Mouse (Mus musculus): ENCODE data around the gene Sept9. TPM values are rescaled to one million over a fixed set of nuclear protein-coding genes. Genes with fewer than 3 reads are reported as not detected.
A peak's percentile ranks its signal among the peaks of the same experiment; 100 is the strongest.

The Sept9 gene
- total RNA-seq, 1 experiment from 2014 or later: 171 TPM

DNA sequence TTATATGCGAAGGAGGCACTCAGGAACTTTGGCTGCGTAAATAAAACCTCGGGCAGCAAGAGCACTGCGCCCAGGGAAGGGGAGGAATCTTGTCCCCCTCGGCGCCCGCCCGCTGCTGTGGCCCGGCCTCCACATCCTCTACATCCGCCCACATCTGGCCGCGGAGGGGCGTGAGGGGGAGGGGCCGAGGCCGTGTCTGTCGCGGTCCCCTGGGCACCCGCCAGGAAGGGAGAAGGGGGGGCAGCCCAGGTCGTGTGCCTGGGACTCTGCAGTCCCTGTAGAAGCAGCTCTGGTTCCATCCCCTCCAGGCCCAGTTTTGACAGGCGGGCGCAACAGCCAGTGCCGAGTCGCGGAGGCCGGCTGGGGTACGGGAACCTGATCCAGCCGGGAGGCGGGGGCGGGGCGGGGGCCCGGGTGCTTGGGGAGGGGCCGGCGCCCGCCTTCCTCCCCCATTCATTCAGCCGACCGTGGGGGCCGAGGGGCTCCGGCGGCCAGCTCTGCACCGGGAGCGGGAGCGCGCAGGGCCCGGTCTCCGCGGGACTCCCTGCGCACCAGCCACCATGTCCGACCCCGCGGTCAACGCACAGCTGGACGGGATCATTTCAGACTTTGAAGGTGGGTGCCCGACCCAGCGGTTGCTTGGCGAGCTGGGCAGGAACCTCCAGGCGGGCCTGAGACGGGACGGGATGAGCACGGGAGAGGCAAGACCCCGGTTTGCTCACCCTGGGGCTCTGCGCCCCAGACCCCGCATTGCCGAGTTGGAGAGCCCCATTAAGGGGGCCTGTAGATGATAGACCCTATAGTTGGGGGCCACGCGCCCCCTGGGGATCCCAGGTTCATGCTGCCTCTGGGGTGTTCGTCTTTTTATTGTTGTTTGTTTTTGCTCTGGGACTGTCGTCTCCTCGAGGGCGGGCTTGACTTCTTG is 66.8 kb downstream of the Sept9 start:
- ATAC-seq (replicated peaks in 1 of 2; ENCODE audit: insufficient read depth in 1 of 2, low FRiP score in 2 of 2, low TSS enrichment in 1 of 2, low read depth in 1 of 2, poor library complexity in 2 of 2, severe bottlenecking in 2 of 2): peak; percentile 77

DNA sequence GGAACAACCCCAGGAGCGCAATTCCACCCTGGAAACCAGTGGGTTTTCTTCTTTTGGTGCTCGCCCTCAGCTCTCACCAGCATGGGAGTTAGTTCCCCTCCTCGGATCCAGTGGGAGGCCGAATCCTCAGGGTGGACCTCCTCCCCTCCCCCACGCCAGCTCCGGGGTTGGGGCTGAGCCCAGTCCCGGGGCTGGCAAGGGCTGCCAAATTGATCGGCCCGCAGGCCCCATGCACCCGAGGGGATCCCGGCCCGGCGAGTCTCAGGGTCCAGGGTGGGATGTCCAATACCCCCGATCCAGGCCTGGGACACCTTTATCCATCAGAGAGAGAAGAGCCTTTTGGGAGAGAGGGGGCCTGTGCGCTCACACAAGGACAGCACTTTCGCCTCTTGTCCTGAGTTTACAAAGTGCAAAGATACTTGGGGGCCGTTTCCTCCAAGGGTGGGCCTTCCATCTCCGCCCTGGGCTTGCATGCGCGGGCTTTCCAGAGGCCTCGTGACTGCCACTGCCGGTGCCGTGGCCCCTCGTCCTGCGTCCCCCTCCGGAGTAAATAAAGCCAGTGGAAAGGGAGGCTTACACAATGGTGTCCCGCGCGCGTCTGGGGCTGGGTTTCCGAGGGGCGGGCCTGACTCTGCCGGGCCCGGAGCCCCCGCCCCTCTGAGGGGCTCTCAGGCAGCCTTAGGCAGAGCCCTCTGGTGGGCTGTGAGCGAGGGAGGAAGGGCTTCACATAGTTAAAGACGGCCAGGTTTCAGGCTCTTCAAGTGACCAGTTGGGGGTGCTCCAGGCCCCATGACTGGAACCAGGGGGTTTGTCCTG is 67.7 kb downstream of the Sept9 start:
- ATAC-seq (replicated peaks in 1 of 2; ENCODE audit: insufficient read depth in 1 of 2, low FRiP score in 2 of 2, low TSS enrichment in 1 of 2, low read depth in 1 of 2, poor library complexity in 2 of 2, severe bottlenecking in 2 of 2): peak; percentile 24 to 33

DNA sequence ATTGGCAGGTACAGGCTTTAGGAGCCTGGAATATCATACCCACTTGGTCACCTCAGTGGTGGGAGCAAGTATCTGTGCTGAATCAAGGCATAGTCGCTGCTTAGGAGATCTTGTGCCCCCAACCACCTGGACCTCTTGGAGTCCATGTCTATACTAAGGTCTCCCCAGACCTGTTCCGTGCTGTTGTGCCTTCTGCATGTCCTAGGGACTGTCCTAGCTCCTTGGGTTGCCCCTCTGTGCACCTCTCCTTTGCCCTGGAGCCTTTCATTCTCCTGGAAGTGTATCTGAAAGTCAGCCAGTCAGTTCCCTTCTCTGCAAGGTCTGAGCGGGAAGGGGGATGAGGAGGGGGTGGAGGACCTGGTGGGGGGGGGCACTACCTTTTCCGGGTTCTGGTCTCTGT is 68.4 kb downstream of the Sept9 start:
- no peak for ATAC-seq (replicated peaks in 1 of 2; ENCODE audit: insufficient read depth in 1 of 2, low FRiP score in 2 of 2, low TSS enrichment in 1 of 2, low read depth in 1 of 2, poor library complexity in 2 of 2, severe bottlenecking in 2 of 2)

DNA sequence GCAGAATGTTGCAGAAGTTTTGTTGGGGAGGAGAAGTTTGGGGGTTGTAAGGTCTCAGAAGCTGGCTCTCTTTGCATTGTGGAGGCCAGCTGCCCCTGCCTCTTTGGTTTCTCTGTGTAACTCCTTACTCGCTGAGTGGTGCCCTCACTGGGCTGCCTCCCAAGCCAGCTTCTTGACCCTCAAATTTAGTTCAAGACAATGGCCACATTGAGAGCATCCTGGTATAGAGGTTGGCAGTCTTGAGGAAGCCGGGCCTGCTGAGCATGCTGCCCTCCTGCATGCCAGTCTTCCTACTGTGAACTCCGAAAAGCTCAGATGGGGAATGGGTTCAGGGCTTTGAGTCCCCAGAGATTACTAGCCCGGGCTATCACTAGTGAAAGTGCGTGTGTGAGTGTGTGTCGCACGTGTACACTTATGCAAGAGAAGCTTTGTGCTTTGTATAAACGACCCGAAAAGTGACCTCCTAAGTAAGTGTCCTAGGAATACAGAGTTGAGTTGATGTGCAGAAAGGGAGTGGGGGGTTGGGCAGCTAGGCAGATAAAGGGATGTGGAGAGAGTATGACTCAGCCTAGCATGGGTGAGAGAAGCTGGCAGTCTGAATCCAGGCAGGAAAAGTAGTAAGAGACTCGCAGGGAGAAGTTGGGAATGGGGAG is 69.0 kb downstream of the Sept9 start:
- ATAC-seq (replicated peaks in 1 of 2; ENCODE audit: insufficient read depth in 1 of 2, low FRiP score in 2 of 2, low TSS enrichment in 1 of 2, low read depth in 1 of 2, poor library complexity in 2 of 2, severe bottlenecking in 2 of 2): no peak

DNA sequence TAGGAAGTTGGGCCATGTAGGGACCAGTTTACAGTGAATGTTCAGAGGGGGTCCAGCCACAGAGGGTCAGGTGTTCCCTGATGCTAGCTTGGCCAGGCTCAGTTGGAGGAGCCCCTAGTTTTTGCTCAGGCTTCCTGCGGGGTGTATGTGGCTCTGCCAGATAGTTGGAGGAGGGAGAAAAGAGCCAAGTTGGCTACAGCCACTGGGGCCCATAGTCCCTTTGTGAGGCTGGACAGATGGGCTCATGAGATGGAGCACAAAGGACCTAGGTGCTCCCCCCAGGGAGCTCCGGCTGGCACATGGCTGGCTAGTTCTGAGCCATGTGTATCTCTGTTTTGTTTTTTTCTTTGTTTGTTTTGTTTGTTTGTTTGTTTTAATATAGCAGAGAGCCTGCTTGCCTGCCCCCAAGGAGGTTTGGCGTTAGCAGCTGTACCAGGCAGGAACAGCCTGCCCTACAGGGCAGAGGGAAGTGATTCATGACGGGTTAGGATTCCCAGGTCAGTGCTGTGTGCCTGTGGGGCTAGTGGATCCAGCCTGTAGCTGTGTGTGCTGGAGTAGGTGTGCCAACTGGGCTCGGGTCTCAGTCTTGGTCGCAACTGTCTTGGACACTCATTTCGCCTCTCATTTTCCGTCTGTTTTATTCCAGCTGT is 69.7 kb downstream of the Sept9 start:
- no peak for ATAC-seq (replicated peaks in 1 of 2; ENCODE audit: insufficient read depth in 1 of 2, low FRiP score in 2 of 2, low TSS enrichment in 1 of 2, low read depth in 1 of 2, poor library complexity in 2 of 2, severe bottlenecking in 2 of 2)

DNA sequence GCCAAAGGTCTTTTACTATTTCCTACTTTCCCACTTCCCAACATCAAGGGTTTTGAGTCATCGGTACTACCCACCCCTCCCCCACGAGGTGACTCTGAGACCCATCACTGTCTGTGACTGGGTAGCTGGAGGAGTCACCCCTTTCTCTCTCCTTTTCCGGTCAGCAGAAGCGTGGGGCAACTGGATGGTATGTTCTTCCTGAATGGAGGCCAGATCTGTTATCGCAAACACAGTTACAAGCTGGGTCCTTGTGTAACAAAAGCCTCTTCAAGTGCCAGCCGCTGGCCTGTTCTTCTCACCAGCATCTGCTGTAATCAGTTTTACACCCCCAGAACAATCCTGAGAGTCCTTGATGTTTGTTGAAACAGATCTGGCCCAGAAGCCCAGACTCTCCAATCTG is 70.5 kb downstream of the Sept9 start:
- no peak for ATAC-seq (replicated peaks in 1 of 2; ENCODE audit: insufficient read depth in 1 of 2, low FRiP score in 2 of 2, low TSS enrichment in 1 of 2, low read depth in 1 of 2, poor library complexity in 2 of 2, severe bottlenecking in 2 of 2)

DNA sequence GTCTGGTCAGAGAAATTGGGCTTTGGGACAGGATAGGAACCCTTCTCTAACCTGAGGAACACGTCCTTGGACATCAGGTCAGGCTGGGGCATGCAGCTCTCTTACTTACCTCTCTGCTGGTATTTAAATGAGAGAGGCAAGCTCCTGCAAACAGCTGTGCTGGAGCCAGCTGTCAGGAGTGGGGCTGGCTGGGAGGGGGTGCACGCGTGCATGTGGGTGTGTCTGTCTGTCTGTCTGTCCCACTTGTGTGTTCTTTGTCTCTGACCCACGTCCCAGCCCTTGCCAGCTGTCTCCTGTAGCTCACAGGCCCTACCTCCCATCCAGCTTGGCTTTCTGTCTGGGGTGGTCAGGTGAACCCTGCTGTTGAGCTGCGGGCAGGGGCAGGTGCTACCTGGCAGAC is 75.5 kb downstream of the Sept9 start:
- ATAC-seq (replicated peaks in 1 of 2; ENCODE audit: insufficient read depth in 1 of 2, low FRiP score in 2 of 2, low TSS enrichment in 1 of 2, low read depth in 1 of 2, poor library complexity in 2 of 2, severe bottlenecking in 2 of 2): no peak

DNA sequence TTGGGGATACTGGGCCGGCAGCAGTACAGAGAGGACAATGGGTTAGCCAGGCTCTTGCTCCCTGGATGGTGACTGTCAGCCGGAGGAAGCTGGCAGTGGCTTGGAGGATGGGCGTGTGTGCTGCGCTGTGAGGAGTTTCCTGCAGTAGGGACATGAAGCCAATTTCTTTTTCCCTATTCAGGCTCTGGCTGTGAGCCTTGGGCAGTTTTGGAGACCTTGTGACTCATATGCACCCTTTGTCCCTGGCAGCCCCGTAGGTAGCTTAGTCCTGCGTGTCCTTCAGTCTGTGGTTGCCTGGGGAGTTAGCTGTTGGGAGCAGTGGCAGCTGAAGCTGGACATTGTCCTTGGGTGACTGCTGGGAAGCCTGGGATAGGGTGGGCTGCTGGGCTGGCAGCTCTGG is 76.5 kb downstream of the Sept9 start:
- no peak for ATAC-seq (replicated peaks in 1 of 2; ENCODE audit: insufficient read depth in 1 of 2, low FRiP score in 2 of 2, low TSS enrichment in 1 of 2, low read depth in 1 of 2, poor library complexity in 2 of 2, severe bottlenecking in 2 of 2)

DNA sequence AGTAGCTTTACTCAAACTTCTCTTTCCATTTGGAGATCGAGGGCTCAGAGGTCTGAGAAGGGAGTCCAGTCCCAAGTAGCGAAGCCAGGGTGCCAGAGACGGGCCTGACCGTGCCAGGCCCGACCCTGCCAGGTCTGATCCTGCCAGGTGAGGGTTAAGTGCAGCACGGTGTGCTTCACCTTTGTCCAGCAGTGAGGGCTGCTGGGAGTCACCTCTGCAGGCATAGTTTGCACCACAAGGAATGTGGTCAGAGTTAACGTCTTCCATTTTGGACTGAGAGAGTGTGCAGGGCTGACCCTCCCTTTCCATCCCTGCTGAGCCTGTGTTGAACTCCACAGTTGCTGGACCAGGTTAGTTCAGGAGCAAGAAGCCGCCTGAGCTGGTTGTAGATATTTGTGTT is 77.5 kb downstream of the Sept9 start:
- no peak for ATAC-seq (replicated peaks in 1 of 2; ENCODE audit: insufficient read depth in 1 of 2, low FRiP score in 2 of 2, low TSS enrichment in 1 of 2, low read depth in 1 of 2, poor library complexity in 2 of 2, severe bottlenecking in 2 of 2)

DNA sequence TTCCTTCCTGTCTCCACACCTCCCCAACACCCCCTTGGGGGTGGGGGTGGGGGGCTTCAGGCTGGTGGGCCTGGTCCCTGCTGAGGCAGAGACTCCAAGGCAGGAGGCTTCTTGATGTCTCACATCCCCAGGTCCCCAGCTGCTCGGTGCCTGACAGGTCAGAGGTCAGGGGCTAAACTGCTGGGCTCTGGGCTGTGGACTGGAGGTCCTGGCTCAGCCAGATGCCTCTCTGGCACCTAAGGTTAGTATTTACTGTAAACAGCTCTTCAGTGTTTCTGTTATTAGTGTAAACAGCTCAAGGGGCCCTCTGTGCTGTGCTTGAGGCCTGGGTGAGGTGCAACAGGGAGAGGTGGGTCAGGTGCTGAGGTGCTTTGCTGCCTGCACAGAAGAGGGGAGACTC is 78.7 kb downstream of the Sept9 start:
- no peak for ATAC-seq (replicated peaks in 1 of 2; ENCODE audit: insufficient read depth in 1 of 2, low FRiP score in 2 of 2, low TSS enrichment in 1 of 2, low read depth in 1 of 2, poor library complexity in 2 of 2, severe bottlenecking in 2 of 2)

DNA sequence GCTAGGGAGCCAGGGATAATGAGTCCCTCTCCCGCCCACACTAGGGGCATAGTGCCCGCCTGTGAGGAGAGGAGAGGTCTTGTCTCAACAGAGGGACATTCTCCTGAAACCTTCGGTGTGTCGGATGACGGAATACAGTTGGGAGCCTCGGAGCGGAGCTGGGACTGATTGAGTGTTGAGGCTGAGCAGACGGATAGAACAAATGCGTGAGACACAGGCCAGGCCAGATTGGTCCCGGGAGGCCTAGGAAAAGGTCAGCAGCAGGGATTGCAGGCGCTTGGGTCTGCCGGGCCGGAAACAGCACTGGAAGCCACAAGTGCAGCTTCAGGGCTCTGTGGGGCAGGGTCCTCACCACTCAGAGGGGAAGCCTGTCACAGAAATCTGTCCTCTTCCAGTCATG is 79.1 kb downstream of the Sept9 start:
- ATAC-seq (replicated peaks in 1 of 2; ENCODE audit: insufficient read depth in 1 of 2, low FRiP score in 2 of 2, low TSS enrichment in 1 of 2, low read depth in 1 of 2, poor library complexity in 2 of 2, severe bottlenecking in 2 of 2): no peak

DNA sequence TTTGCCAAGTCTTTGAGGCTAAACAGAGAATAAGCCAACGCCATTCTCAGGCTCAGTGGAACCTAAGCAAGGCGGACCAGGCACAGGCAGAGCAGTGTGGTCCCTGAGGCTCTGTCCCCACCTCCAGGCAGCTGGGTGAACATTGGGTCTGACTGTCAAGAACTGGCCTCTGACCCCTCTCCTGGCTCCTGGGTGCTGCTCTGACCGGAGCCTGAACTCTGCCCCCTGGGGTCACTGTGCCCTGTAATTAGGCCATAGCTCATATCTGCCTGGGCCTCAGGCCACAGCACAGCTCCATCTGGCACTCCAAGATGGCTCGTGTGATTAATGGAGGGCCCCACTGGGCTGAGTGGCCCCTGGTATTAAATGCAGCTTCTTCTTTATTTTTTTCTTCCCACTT is 80.5 kb downstream of the Sept9 start:
- ATAC-seq (replicated peaks in 1 of 2; ENCODE audit: insufficient read depth in 1 of 2, low FRiP score in 2 of 2, low TSS enrichment in 1 of 2, low read depth in 1 of 2, poor library complexity in 2 of 2, severe bottlenecking in 2 of 2): no peak

DNA sequence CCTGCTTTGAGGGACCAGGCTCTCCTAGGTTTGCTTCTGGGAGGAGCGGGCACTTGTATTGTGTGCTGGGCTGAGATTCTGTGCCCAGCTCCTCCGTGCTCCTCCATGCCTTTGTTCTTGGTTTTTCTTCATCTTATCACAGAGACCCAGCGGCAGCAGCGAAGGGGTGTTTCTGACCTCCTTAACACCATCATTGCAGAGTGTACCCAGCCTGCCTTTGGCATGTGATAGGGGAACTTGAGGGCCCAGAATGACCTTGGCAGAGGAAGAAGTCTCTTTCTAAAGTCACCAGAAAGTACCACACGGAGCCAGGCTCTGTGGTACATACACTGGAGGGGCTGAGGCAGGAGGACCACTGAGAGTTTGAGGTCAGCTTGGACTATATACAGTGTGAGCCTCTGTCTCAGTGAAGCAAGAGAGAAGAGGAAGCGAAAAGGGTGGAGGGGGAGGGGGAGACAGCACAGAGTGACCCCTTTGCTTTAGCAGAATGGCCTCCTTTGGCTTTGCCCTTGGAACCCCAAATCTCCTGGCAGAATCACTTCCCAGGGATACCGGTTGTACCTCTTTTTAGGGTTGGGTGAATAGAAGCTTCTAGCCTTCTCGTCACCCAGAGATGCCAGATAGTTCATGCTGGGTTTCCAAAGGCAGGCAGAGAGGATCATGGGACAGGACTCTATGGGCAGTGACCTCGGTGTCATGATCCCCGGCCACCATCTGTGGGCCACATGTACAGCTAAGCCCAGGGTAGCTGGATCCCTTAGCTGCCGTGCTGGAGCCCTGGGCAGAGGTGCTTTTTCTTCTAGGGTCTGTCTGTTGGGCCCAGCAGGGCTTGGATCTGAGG is 83.8 kb downstream of the Sept9 start:
- ATAC-seq (replicated peaks in 1 of 2; ENCODE audit: insufficient read depth in 1 of 2, low FRiP score in 2 of 2, low TSS enrichment in 1 of 2, low read depth in 1 of 2, poor library complexity in 2 of 2, severe bottlenecking in 2 of 2): no peak

DNA sequence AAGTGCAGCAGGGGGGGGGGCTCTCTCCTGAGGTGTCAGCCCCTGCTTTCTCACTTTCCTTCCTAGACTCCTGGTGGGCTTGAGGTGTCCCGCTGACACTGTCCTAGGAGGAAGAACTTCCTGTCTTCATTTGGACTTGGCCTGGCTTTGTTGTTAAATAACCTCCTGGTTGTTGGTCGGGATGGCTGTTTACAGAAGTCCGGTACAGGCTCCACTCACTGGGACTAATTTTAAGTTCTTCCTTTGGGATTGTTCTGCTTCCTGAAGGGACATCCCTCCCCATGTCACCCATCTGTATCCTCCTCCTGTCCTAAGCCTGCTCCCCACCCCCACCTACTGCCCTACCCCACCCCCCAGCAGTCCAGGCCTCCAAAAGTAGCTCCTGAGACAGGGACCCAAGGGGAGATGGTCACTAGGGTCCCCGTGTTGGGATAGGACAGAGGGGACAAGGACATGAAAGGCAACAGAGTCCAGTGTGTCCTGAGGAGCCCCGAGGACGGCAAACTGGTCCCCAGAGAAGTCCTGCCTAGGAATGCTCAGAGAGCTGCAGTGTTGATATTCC is 84.5 kb downstream of the Sept9 start:
- ATAC-seq (replicated peaks in 1 of 2; ENCODE audit: insufficient read depth in 1 of 2, low FRiP score in 2 of 2, low TSS enrichment in 1 of 2, low read depth in 1 of 2, poor library complexity in 2 of 2, severe bottlenecking in 2 of 2): no peak

DNA sequence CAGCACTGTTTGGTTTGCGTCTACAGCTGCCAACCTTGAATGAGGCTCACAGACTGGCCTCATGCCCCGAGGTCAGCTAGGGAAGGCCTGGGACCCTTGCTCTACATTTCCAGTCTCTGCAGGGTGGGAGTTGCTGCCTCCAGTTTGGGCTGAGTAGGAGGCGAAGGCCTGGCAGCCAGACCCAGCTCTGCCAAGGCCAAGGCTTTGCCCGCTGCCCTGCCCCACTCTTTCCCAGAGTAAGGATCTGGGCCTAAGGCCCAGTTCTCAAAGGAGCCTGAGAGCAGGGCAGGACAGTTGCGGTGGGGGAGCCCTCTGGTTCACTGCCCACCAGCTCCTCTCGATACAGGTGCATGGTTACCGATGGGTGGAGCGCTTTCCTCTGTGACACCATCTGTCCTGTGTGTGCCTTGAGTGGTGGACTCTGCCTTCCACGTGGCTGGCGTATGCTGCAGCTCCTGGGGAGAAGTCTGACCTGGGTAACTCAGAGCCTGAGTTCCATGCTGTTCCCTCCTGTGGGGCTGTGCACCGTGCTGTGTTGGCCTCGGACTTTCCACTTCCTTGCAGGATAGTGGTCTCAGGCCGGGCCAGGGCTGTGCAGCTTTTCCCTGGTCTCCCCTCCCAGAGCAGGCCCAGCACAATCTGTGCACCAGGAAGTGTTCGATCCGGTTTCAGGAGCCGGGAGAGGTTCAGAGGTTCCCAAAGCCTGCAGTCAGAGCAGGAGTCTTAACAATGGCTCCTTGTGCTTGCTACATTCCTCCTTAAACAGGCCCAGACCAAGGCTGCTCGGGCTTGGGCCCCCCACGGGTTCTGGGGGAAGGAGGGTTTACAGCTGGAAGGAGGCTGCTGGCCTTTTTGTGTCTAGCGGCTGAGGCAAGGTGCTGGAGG is 85.5 kb downstream of the Sept9 start:
- no peak for ATAC-seq (replicated peaks in 1 of 2; ENCODE audit: insufficient read depth in 1 of 2, low FRiP score in 2 of 2, low TSS enrichment in 1 of 2, low read depth in 1 of 2, poor library complexity in 2 of 2, severe bottlenecking in 2 of 2)

DNA sequence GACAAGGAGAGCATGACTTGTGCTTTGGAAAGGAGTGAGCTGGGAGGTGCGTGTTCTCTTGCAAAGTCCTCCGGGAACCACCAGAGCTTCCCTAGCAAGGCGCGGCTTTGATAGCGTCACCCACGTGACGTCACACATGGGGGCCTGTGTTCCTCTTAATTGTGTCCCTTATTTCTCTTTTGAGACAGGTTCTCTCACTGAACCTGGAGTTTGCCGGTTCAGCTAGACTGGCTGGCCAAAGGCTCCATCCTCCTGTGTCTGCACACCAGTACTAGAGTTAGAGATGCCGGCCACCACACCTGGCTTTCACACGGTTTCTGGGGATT is 86.1 kb downstream of the Sept9 start:
- no peak for ATAC-seq (replicated peaks in 1 of 2; ENCODE audit: insufficient read depth in 1 of 2, low FRiP score in 2 of 2, low TSS enrichment in 1 of 2, low read depth in 1 of 2, poor library complexity in 2 of 2, severe bottlenecking in 2 of 2)

Measured in hematopoietic stem cell, adult 5-6 weeks (primary cell).